Mouse (Mus musculus) CD4-positive, CD25-positive, alpha-beta regulatory T cell (primary cell): ENCODE data around the gene Ormdl3. TPM values are rescaled to one million over a fixed set of nuclear protein-coding genes. Genes with fewer than 3 reads are reported as not detected.

Experiments used
- polyA plus RNA-seq: library from polyadenylated mRNA; unstranded; fragments of 100-300 nt; shearing (Covaris generic); gene quantifications from one replicate; pipeline ENCODE4 v1.2.1, GENCODE M21; 2017

Gene Ormdl3
- 58.5 TPM for polyA plus RNA-seq

GRCm38 (mm10) chr11:98586892-98587563 is at the start of gene Ormdl3:
Gene Ormdl3 (minus strand): TSS chr11:98587368.

GRCm38 (mm10) chr11:98625611-98626410 is 38.6 kb upstream of the Ormdl3 start, which contains the start of the genes Gm12355 and Gsdma3:
Gene Gm12355 (minus strand): TSS chr11:98625661.
Gene Gsdma3 (plus strand): TSS chr11:98626360.

GRCm38 (mm10) chr11:98597991-98598390 is 10.8 kb upstream of the Ormdl3 start, which contains the start of gene Lrrc3c:
Gene Lrrc3c (plus strand): TSS chr11:98598291.

GRCm38 (mm10) chr11:98550975-98551828 is 36.0 kb downstream of the Ormdl3 start, which contains the start of gene Zpbp2:
Gene Zpbp2 (plus strand): TSS chr11:98551097.

GRCm38 (mm10) chr11:98545711-98546231 is 41.4 kb downstream of the Ormdl3 start, which contains the start of gene Ikzf3:
Gene Ikzf3 (minus strand): TSS chr11:98546031.

Other genes with a start within 250 kb of the Ormdl3 start
- not detected for gene Ppp1r1b, start 239.0 kb downstream of the Ormdl3 start, polyA plus RNA-seq
- gene Stard3, start 229.0 kb downstream of the Ormdl3 start, polyA plus RNA-seq: 64.0 TPM
- 0.25 TPM for gene Tcap, start 203.6 kb downstream of the Ormdl3 start, polyA plus RNA-seq
- gene Pnmt, start 200.9 kb downstream of the Ormdl3 start, polyA plus RNA-seq: not detected
- 12.2 TPM for gene Pgap3, start 186.9 kb downstream of the Ormdl3 start, polyA plus RNA-seq
- 0.22 TPM for gene Erbb2, start 174.9 kb downstream of the Ormdl3 start, polyA plus RNA-seq
- 166 TPM for gene Mien1, start 148.4 kb downstream of the Ormdl3 start, polyA plus RNA-seq
- 5.1 TPM for gene Grb7, start 141.0 kb downstream of the Ormdl3 start, polyA plus RNA-seq
- 94.7 TPM for gene Ikzf3, start 41.3 kb downstream of the Ormdl3 start, polyA plus RNA-seq
- 5.4 TPM for gene Zpbp2, start 36.3 kb downstream of the Ormdl3 start, polyA plus RNA-seq
- gene Lrrc3c, start 10.9 kb upstream of the Ormdl3 start, polyA plus RNA-seq: not detected
- 4.3 TPM for gene Gm12355, start 38.3 kb upstream of the Ormdl3 start, polyA plus RNA-seq
- not detected for gene Gsdma3, start 39.0 kb upstream of the Ormdl3 start, polyA plus RNA-seq
- gene Gsdma2, start 59.4 kb upstream of the Ormdl3 start, polyA plus RNA-seq: not detected
- not detected for gene Gsdma, start 77.0 kb upstream of the Ormdl3 start, polyA plus RNA-seq
- gene Psmd3, start 95.2 kb upstream of the Ormdl3 start, polyA plus RNA-seq: 163 TPM
- gene Csf3, start 113.9 kb upstream of the Ormdl3 start, polyA plus RNA-seq: not detected
- gene Med24, start 142.1 kb upstream of the Ormdl3 start, polyA plus RNA-seq: 55.5 TPM
- gene Thra, start 153.3 kb upstream of the Ormdl3 start, polyA plus RNA-seq: 9.1 TPM
- 4.3 TPM for gene Nr1d1, start 188.0 kb upstream of the Ormdl3 start, polyA plus RNA-seq
- gene Msl1, start 208.1 kb upstream of the Ormdl3 start, polyA plus RNA-seq: 22.0 TPM
- 88.8 TPM for gene Casc3, start 217.5 kb upstream of the Ormdl3 start, polyA plus RNA-seq
- gene Rapgefl1, start 249.4 kb upstream of the Ormdl3 start, polyA plus RNA-seq: 0.38 TPM